Mouse (Mus musculus) brain, adult 2 months (tissue): ENCODE data around the gene Rdh16.
"Not testable (repeated sequence)": the region's sequence is repeated elsewhere in the genome, so short reads cannot be mapped to it uniquely, and the experiment has no call there.

ENCODE experiments used
- DNase-seq: peaks from one replicate; pipeline ENCODE4 v3.0.0; 2011; ENCODE audit warnings: low read depth, low spot score

Rdh16 gene

GRCm38 (mm10) chr10:127800891-127801290, at the start of gene Rdh16:
Gene Rdh16, plus strand, starts transcription at chr10:127801152.
- DNase-seq: no peak

- DNase-seq: no peak
These were observed 49.4 kb upstream of the Rdh16 start, which contains the start of gene Gpr182 for GRCm38 (mm10) chr10:127751548-127751947. Gene Gpr182, minus strand, starts transcription at chr10:127751732.

- no peak for DNase-seq
These were observed 46.3 kb upstream of the Rdh16 start for GRCm38 (mm10) chr10:127754566-127755166.

GRCm38 (mm10) chr10:127755246-127755645, 45.7 kb upstream of the Rdh16 start:
- DNase-seq: no peak

GRCm38 (mm10) chr10:127755770-127756468, 45.0 kb upstream of the Rdh16 start:
- DNase-seq: peak; percentile 43

GRCm38 (mm10) chr10:127759181-127760110, 41.5 kb upstream of the Rdh16 start, which contains the start of the genes Rdh1 and Rdh16f1:
Gene Rdh1, plus strand, starts transcription at chr10:127759721.
Gene Rdh16f1, plus strand, starts transcription at chr10:127759787.
- DNase-seq: no peak

- DNase-seq: not testable (repeated sequence)
These were observed 38.0 kb upstream of the Rdh16 start for GRCm38 (mm10) chr10:127762926-127763325.

- peak; percentile 67 for DNase-seq
These were observed 36.9 kb upstream of the Rdh16 start for GRCm38 (mm10) chr10:127763914-127764680.

- DNase-seq: no peak
These were observed 34.4 kb upstream of the Rdh16 start for GRCm38 (mm10) chr10:127766564-127766963.

- no peak for DNase-seq
These were observed 24.9 kb upstream of the Rdh16 start, which contains the start of gene Rdh9 for GRCm38 (mm10) chr10:127776011-127776410. Gene Rdh9, plus strand, starts transcription at chr10:127776386.

GRCm38 (mm10) chr10:127782321-127782720, 18.6 kb upstream of the Rdh16 start:
- DNase-seq: not testable (repeated sequence)

GRCm38 (mm10) chr10:127785411-127785810, 15.5 kb upstream of the Rdh16 start:
- not testable (repeated sequence) for DNase-seq

GRCm38 (mm10) chr10:127799295-127799694, 1.7 kb upstream of the Rdh16 start:
- DNase-seq: no peak

- no peak for DNase-seq
These were observed 660 bp downstream of the Rdh16 start for GRCm38 (mm10) chr10:127801612-127802011.

- no peak for DNase-seq
These were observed 1.3 kb downstream of the Rdh16 start for GRCm38 (mm10) chr10:127802236-127802635.

GRCm38 (mm10) chr10:127804416-127804815, 3.5 kb downstream of the Rdh16 start:
- DNase-seq: no peak

- DNase-seq: no peak
These were observed 14.9 kb downstream of the Rdh16 start for GRCm38 (mm10) chr10:127815888-127816287.

GRCm38 (mm10) chr10:127817268-127817910, 16.4 kb downstream of the Rdh16 start:
- DNase-seq: not testable (repeated sequence)

- not testable (repeated sequence) for DNase-seq
These were observed 20.9 kb downstream of the Rdh16 start for GRCm38 (mm10) chr10:127821806-127822205.

GRCm38 (mm10) chr10:127825386-127825785, 24.4 kb downstream of the Rdh16 start:
- peak; percentile 56 for DNase-seq
